Mouse (Mus musculus) naive thymus-derived CD4-positive, alpha-beta T cell, adult 5 months (primary cell): Measurements from ENCODE around the gene Olfr373. TPM values are rescaled to one million over a fixed set of nuclear protein-coding genes. Genes with fewer than 3 reads are reported as not detected.

Source experiments
- polyA plus RNA-seq: library from polyadenylated mRNA; unstranded; fragments of 100-300 nt; shearing (Covaris generic); gene quantifications from one replicate; pipeline ENCODE4 v1.2.1, GENCODE M21; 2017

The Olfr373 gene
- polyA plus RNA-seq: 0.40 TPM

DNA sequence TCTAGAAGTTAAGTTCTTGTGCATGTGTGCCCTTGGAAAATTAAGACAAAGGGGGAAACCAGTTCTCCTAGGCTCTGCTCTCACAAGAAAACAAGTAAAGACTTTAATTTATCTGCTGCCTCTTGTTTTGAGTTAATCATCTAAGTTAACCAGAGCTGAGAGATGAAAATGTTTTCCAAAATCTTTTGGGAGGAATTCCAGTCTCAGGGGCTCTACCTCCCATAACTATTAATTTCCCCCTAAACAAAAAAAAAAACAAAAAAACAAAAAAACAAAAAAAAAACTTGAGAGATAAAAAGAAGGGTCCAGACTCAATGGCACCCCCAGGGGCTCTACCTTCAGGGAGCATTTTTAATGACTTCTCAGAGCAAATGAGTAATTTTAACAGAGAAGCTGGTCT lies at the start of gene Olfr373:
Gene Olfr373, plus strand, starts transcription at position 301 of the 400 bp plus-strand sequence.

DNA sequence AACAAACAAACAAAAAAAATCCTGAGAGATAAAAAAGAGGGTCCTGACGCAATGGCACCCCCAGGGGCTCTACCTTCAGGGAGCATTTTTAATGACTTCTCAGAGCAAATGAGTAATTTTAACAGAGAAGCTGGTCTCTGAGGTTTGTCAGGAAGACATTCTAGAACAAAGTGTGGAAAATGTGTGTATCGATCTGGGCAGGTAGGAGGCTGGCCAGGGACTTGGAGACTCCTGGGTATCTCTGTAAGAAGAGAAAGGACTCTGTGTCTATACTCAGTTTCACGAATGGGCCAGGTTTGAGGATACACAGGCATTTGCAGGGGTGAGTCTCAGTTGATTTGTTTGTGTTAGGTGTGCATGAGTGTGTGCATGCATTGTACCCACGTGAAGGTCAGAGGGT lies 42.1 kb upstream of the Olfr373 start, which contains the start of gene Olfr372:
Gene Olfr372, plus strand, starts transcription at position 301 of the 400 bp plus-strand sequence.

DNA sequence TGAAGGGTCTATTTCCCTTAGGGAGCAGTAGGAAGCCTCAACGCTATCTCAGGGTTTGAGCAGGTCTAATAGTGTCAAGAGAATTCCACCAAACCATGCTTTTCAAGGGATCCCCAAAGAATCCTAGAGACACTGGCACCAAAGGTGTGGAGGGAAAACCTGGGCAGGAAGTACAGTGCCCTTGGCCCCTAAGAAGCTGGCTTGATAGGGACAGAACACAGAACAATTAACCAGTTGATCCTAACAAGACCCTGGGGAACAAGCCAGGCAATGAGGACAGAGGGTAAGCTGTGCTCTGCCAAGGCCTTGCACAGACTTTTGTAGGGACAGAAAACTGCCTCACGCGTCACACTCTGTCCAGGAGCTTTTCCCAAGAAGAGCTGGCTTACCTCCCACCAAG lies 23.8 kb downstream of the Olfr373 start, which contains the start of gene Olfr374:
Gene Olfr374, plus strand, starts transcription at position 301 of the 400 bp plus-strand sequence.

DNA sequence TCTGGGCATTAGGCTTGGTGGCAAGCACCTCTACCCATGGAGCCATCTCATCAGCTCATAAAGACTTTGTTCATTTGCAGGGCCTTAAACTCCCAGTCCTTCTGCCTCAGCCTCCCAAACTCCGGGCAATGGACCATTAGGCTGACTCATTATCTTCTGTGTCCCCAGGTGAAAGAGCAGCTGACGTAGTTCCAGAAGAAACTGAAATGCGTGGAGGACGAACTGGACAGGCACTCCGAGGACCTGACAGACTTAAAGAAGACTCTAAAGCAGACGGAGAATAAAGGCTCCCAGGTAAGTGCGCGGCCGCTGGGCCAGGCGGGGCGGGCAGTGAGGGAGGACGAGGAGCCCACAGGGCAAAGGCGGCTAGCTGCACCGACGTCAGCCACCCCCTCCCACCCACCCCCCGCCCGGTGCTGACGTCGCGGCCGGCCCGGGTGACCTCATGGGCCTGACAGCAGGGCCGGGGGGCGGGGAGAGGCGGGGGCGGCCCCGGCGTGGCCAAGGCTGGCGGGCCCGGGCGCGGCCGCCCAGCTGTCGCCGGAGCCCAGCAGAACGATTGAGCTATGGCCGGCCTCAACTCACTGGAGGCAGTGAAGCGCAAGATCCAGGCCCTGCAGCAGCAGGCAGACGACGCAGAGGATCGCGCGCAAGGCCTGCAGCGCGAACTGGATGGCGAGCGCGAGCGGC lies 51.9 kb downstream of the Olfr373 start, which contains the start of gene Tpm4:
Gene Tpm4, plus strand, starts transcription at position 220 of the 690 bp plus-strand sequence.

Other genes with a start within 250 kb of the Olfr373 start
- 4.5 TPM for gene Zfp709, start 201.2 kb upstream of the Olfr373 start, polyA plus RNA-seq
- 3.2 TPM for gene Zfp882, start 174.6 kb upstream of the Olfr373 start, polyA plus RNA-seq
- 6.8 TPM for gene Zfp617, start 174.5 kb upstream of the Olfr373 start, polyA plus RNA-seq
- 6.3 TPM for gene Zfp961, start 132.1 kb upstream of the Olfr373 start, polyA plus RNA-seq
- gene Cyp4f18, start 73.6 kb upstream of the Olfr373 start, polyA plus RNA-seq: not detected
- gene Olfr372, start 42.0 kb upstream of the Olfr373 start, polyA plus RNA-seq: not detected
- 0.15 TPM for gene Olfr374, start 23.9 kb downstream of the Olfr373 start, polyA plus RNA-seq
- gene Tpm4, start 51.8 kb downstream of the Olfr373 start, polyA plus RNA-seq: 501 TPM
- gene Rab8a, start 78.0 kb downstream of the Olfr373 start, polyA plus RNA-seq: 163 TPM
- gene Hsh2d, start 106.5 kb downstream of the Olfr373 start, polyA plus RNA-seq: 13.2 TPM
- not detected for gene Cib3, start 129.7 kb downstream of the Olfr373 start, polyA plus RNA-seq
- gene Gm11034, start 130.5 kb downstream of the Olfr373 start, polyA plus RNA-seq: not detected
- 94.0 TPM for gene Fam32a, start 136.6 kb downstream of the Olfr373 start, polyA plus RNA-seq
- gene Ap1m1, start 156.8 kb downstream of the Olfr373 start, polyA plus RNA-seq: 157 TPM
- 2.4 TPM for gene Gm10282, start 222.1 kb downstream of the Olfr373 start, polyA plus RNA-seq
- 1,247 TPM for gene Klf2, start 235.9 kb downstream of the Olfr373 start, polyA plus RNA-seq